Comparison of ENCODE assay signal across 8 mouse cellular contexts in the genomic region with DNA sequence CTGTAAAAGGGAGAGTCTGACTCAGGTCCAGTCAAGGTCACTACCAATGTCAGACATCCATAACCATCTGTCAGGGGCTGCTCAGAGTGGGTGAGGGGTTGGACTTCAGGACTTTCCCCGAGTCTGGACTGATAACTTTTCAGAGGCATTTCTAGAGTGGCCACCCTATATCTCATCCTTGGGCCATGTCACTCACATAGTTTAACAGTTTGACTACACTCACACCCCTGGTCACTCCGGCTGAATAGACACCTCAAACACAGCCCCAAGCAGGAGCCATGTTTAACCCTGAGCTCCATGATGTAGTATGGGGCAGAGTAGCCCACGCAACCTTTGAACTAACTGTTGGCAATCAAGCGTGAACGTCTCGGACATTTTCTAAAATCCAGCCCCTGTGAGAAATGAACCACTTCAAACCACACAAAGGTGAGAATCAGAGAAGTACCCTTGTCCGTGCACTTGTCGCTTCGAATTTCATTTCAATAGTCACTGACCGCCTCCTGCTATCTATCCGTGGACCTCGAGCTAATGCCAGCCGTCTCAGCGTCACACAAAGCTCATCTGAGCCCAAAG. TPM values are rescaled to one million over a fixed set of nuclear protein-coding genes. Genes with fewer than 3 reads are reported as not detected.
DNase-seq lines count a peak whose midpoint lies in the region; ATAC-seq and TF ChIP-seq lines count a peak whose summit lies in the region.

No protein-coding gene starts in this region.

- H3K36me3 ChIP-seq in heart, embryonic 15.5 days: no peaks in the 10 kb centered on the region
- peaks cover 17% of the 10 kb centered on the region for H3K36me3 ChIP-seq in hindbrain, embryonic 14.5 days (replicated peaks; ENCODE audit: control insufficient read depth, insufficient read depth)
- peaks cover 18% of the 10 kb centered on the region for H3K36me3 ChIP-seq in midbrain, embryonic 13.5 days

- H3K4me3 ChIP-seq in heart, embryonic 15.5 days: peak overlapping the region; percentile 94
- peak overlapping the region; percentile 99 for H3K4me3 ChIP-seq in bone marrow, adult 2 months (replicated peaks; ENCODE audit: control insufficient read depth, low read depth, low read length)
- peak overlapping the region; percentile 68 for H3K4me3 ChIP-seq in hindbrain, embryonic 14.5 days (replicated peaks; ENCODE audit: low read length)
- H3K4me3 ChIP-seq in midbrain, embryonic 13.5 days (replicated peaks): peak overlapping the region; percentile 80

- DNase-seq in heart, postnatal 4 days: no peak
- no peak for DNase-seq in hindbrain, embryonic 14.5 days (ENCODE audit: low spot score)
- DNase-seq in right cerebral cortex, postnatal 4 days: no peak
- DNase-seq in layer of hippocampus, postnatal 25 days (ENCODE audit: extremely low spot score in 1 of 2, low spot score in 1 of 2): no peak
- DNase-seq in layer of hippocampus, postnatal 14 days (ENCODE audit: low spot score in 2 of 2): no peak

- H3K4me1 ChIP-seq in heart, embryonic 15.5 days (replicated peaks): peaks cover 26% of the 10 kb centered on the region
- peaks cover 5% of the 10 kb centered on the region for H3K4me1 ChIP-seq in bone marrow, adult 2 months (ENCODE audit: control insufficient read depth, insufficient read depth, low read length)
- peaks cover 18% of the 10 kb centered on the region for H3K4me1 ChIP-seq in hindbrain, embryonic 14.5 days (replicated peaks; ENCODE audit: control insufficient read depth, insufficient read depth, low read length)
- H3K4me1 ChIP-seq in midbrain, embryonic 13.5 days (replicated peaks): peaks cover 25% of the 10 kb centered on the region

- no peaks in the 10 kb centered on the region for H3K27me3 ChIP-seq in heart, embryonic 15.5 days
- no peaks in the 10 kb centered on the region for H3K27me3 ChIP-seq in hindbrain, embryonic 14.5 days (ENCODE audit: control insufficient read depth, insufficient read depth, low read length)
- no peaks in the 10 kb centered on the region for H3K27me3 ChIP-seq in midbrain, embryonic 13.5 days

- H3K27ac ChIP-seq in heart, embryonic 15.5 days: peak overlapping the region; percentile 96
- H3K27ac ChIP-seq in bone marrow, adult 2 months (ENCODE audit: control insufficient read depth, insufficient read depth, low read depth, low read length, poor library complexity): peak overlapping the region; percentile 46
- H3K27ac ChIP-seq in hindbrain, embryonic 14.5 days: peak overlapping the region; percentile 94
- H3K27ac ChIP-seq in midbrain, embryonic 13.5 days: peak overlapping the region; percentile 95

- H3K9me3 ChIP-seq in heart, embryonic 15.5 days (replicated peaks): no peaks in the 10 kb centered on the region
- no peaks in the 10 kb centered on the region for H3K9me3 ChIP-seq in hindbrain, embryonic 14.5 days (ENCODE audit: control insufficient read depth, low read length)
- H3K9me3 ChIP-seq in midbrain, embryonic 13.5 days: no peaks in the 10 kb centered on the region

- no peak for ATAC-seq in heart, embryonic 15.5 days (replicated peaks; ENCODE audit: insufficient number of reproducible peaks, insufficient read depth, low FRiP score, low read depth)
- no peak for ATAC-seq in hindbrain, embryonic 14.5 days (ENCODE audit: low FRiP score)
- peak; percentile 12; the same call in 1 of the 2 replicates for ATAC-seq in midbrain, embryonic 13.5 days

- TF ChIP-seq POLR2A in bone marrow, adult 2 months (IDR thresholded peaks at IDR 0.05; ENCODE audit: borderline replicate concordance, control insufficient read depth, low read depth, low read length): no peak

- no peak for TF ChIP-seq CTCF in bone marrow, adult 2 months (IDR thresholded peaks at IDR 0.05; ENCODE audit: control insufficient read depth, insufficient read depth, low read length)

- peak overlapping the region; percentile 54 for H3K9ac ChIP-seq in heart, embryonic 15.5 days
- H3K9ac ChIP-seq in hindbrain, embryonic 14.5 days: peak overlapping the region; percentile 92
- peak overlapping the region; percentile 69 for H3K9ac ChIP-seq in midbrain, embryonic 13.5 days (replicated peaks)

- H3K4me2 ChIP-seq in heart, embryonic 15.5 days: peak overlapping the region; percentile 92
- peak overlapping the region; percentile 78 for H3K4me2 ChIP-seq in hindbrain, embryonic 14.5 days (replicated peaks)
- H3K4me2 ChIP-seq in midbrain, embryonic 13.5 days (replicated peaks): peak overlapping the region; percentile 95

- 10% methylated on average over 14 of the region's 14 CpGs for WGBS in heart, embryonic 15.5 days
- WGBS in bone marrow, adult 2 months: 9% methylated on average over 14 of the region's 14 CpGs
- 5% methylated on average over 14 of the region's 14 CpGs for WGBS in hindbrain, embryonic 14.5 days
- WGBS in midbrain, embryonic 13.5 days: 6% methylated on average over 14 of the region's 14 CpGs

RNA-seq across cellular contexts. Expression of a gene that starts 0.6 kb away (rescaled TPM):
- polyA plus RNA-seq in heart, embryonic 15.5 days (2015; fragmentation: Nextera tagmentation; extraction: Ambion mirVana): 29.3 and 35.1 TPM in 2 replicates
- 10 to 100 TPM; 10.8 to 11.7 TPM for total RNA-seq in heart, postnatal 4 days (2021)
- polyA plus RNA-seq in bone marrow, adult 2 months (2011; ENCODE audit: insufficient read depth, insufficient read length, low replicate concordance, missing spikeins): 25.6 and 30.0 TPM in 2 replicates
- polyA plus RNA-seq in hindbrain, embryonic 14.5 days (2014; fragmentation: Nextera tagmentation; extraction: Ambion mirVana): 58.5 and 67.3 TPM in 2 replicates
- polyA plus RNA-seq in midbrain, embryonic 13.5 days (2015; fragmentation: Nextera tagmentation; extraction: Ambion mirVana): 69.7 and 75.4 TPM in 2 replicates
- 10 to 100 TPM; 39.2 to 40.1 TPM for total RNA-seq in layer of hippocampus, postnatal 25 days (2021)
- total RNA-seq in layer of hippocampus, postnatal 14 days (2021): 10 to 100 TPM; 39.3 to 44.7 TPM

RNA-seq across cellular contexts. Expression of a gene that starts 5.7 kb away (rescaled TPM):
- polyA plus RNA-seq in heart, embryonic 15.5 days (2015; fragmentation: Nextera tagmentation; extraction: Ambion mirVana): 176 and 203 TPM in 2 replicates
- total RNA-seq in heart, postnatal 4 days (2021): 100 to 1,000 TPM; 195 to 217 TPM
- polyA plus RNA-seq in bone marrow, adult 2 months (2011; ENCODE audit: insufficient read depth, insufficient read length, low replicate concordance, missing spikeins): 6.8 and 12.7 TPM in 2 replicates
- polyA plus RNA-seq in hindbrain, embryonic 14.5 days (2014; fragmentation: Nextera tagmentation; extraction: Ambion mirVana): 26.8 and 27.3 TPM in 2 replicates
- 8.0 and 10.4 TPM in 2 replicates for polyA plus RNA-seq in midbrain, embryonic 13.5 days (2015; fragmentation: Nextera tagmentation; extraction: Ambion mirVana)
- total RNA-seq in layer of hippocampus, postnatal 25 days (2021): 10 to 100 TPM; 22.4 to 25.3 TPM
- 10 to 100 TPM; 29.2 to 39.0 TPM for total RNA-seq in layer of hippocampus, postnatal 14 days (2021)

RNA-seq across cellular contexts. Expression of a gene that starts 6.4 kb away (rescaled TPM):
- polyA plus RNA-seq in heart, embryonic 15.5 days (2015; fragmentation: Nextera tagmentation; extraction: Ambion mirVana): 0.24 and 0.28 TPM in 2 replicates
- total RNA-seq in heart, postnatal 4 days (2021): 1 to 10 TPM in 1 of 2 experiments, under 1 TPM in 1; 0.70 to 1.1 TPM
- polyA plus RNA-seq in bone marrow, adult 2 months (2011; ENCODE audit: insufficient read depth, insufficient read length, low replicate concordance, missing spikeins): 1.6 and 2.2 TPM in 2 replicates
- 0.63 and 0.71 TPM in 2 replicates for polyA plus RNA-seq in hindbrain, embryonic 14.5 days (2014; fragmentation: Nextera tagmentation; extraction: Ambion mirVana)
- polyA plus RNA-seq in midbrain, embryonic 13.5 days (2015; fragmentation: Nextera tagmentation; extraction: Ambion mirVana): 0.61 and 0.70 TPM in 2 replicates
- total RNA-seq in layer of hippocampus, postnatal 25 days (2021): 1 to 10 TPM; 2.0 TPM
- 1 to 10 TPM; 1.8 to 2.3 TPM for total RNA-seq in layer of hippocampus, postnatal 14 days (2021)

RNA-seq across cellular contexts. Expression of a gene that starts 12.9 kb away (rescaled TPM):
- 12.1 and 18.5 TPM in 2 replicates for polyA plus RNA-seq in heart, embryonic 15.5 days (2015; fragmentation: Nextera tagmentation; extraction: Ambion mirVana)
- total RNA-seq in heart, postnatal 4 days (2021): 10 to 100 TPM; 14.4 to 15.1 TPM
- polyA plus RNA-seq in bone marrow, adult 2 months (2011; ENCODE audit: insufficient read depth, insufficient read length, low replicate concordance, missing spikeins): 31.1 and 62.0 TPM in 2 replicates
- polyA plus RNA-seq in hindbrain, embryonic 14.5 days (2014; fragmentation: Nextera tagmentation; extraction: Ambion mirVana): 13.1 and 14.2 TPM in 2 replicates
- 20.1 and 22.4 TPM in 2 replicates for polyA plus RNA-seq in midbrain, embryonic 13.5 days (2015; fragmentation: Nextera tagmentation; extraction: Ambion mirVana)
- 10 to 100 TPM; 14.8 to 21.0 TPM for total RNA-seq in layer of hippocampus, postnatal 25 days (2021)
- 10 to 100 TPM; 24.0 to 25.8 TPM for total RNA-seq in layer of hippocampus, postnatal 14 days (2021)

RNA-seq across cellular contexts. Expression of a gene that starts 29.6 kb away (rescaled TPM):
- 24.2 and 26.1 TPM in 2 replicates for polyA plus RNA-seq in heart, embryonic 15.5 days (2015; fragmentation: Nextera tagmentation; extraction: Ambion mirVana)
- total RNA-seq in heart, postnatal 4 days (2021): 10 to 100 TPM; 77.1 to 78.4 TPM
- 33.5 and 50.5 TPM in 2 replicates for polyA plus RNA-seq in bone marrow, adult 2 months (2011; ENCODE audit: insufficient read depth, insufficient read length, low replicate concordance, missing spikeins)
- polyA plus RNA-seq in hindbrain, embryonic 14.5 days (2014; fragmentation: Nextera tagmentation; extraction: Ambion mirVana): 6.5 and 9.9 TPM in 2 replicates
- polyA plus RNA-seq in midbrain, embryonic 13.5 days (2015; fragmentation: Nextera tagmentation; extraction: Ambion mirVana): 15.6 and 16.4 TPM in 2 replicates
- total RNA-seq in layer of hippocampus, postnatal 25 days (2021): 100 to 1,000 TPM in 1 of 2 experiments, 10 to 100 TPM in 1; 95.2 to 107 TPM
- 10 to 100 TPM; 95.6 to 97.8 TPM for total RNA-seq in layer of hippocampus, postnatal 14 days (2021)

Comparison
In these comparisons a context has a peak if more than half of its experiments do, and no peak if none do; other contexts are left out.
1. H3K27ac ChIP-seq: peak in every context shown above with its lines; median percentile 96 in heart, embryonic 15.5 days; 95 in midbrain, embryonic 13.5 days; 94 in hindbrain, embryonic 14.5 days; 46 in bone marrow, adult 2 months.